Mouse (Mus musculus): Measurements from ENCODE around the gene Abcc9. TPM values are rescaled to one million over a fixed set of nuclear protein-coding genes. Genes with fewer than 3 reads are reported as not detected.
A peak's percentile ranks its signal among the peaks of the same experiment; 100 is the strongest.
"Not testable (repeated sequence)": the region's sequence is repeated elsewhere in the genome, so short reads cannot be mapped to it uniquely, and the experiment has no call there.

Gene Abcc9
- total RNA-seq, 2 experiments from 2014 or later: 110 to 129 TPM

DNA sequence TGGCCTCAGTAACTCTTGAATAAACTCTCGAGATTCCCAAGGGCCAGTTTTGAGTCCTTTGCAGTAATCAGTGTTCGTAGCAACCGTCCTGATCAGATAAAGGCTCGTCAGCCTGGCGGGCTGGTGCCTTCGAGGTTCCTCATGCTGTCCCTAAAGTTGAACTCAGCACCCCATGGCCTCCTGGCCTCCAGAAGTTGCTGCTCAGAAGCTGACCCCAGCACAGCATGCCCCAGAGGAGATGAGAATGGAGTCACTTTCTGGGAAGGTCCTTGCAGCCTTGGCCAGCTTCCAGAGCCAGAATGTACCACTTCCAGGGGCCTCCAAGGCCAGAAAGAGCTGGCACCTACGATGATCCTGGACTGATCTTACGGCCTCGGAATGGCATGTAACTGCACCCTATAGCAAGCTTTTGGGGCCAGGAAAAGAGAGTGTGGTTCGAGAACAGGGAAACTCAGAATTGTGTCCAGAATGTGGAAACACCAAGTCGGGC lies 1.4 kb upstream of the Abcc9 start:
- peak; percentile 5 for DNase-seq

DNA sequence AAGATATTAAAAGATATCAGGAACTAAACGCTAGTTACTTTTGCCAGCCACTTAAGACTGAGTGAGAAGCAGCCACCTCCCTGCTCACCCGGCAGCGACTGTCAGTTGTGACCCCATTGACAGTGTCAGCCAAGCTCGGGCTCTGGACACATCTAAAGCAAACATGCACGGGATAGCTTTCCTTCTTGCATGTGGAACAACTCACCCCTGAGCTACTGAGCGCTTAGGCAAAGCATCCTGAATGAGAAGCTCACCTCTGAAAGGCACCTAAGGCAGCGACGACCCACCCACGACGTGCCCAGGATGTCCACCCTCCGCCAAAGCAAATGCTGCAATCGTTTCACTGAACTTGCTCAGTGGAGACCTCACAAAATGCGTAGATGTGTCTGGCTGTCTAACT lies 954 bp downstream of the Abcc9 start:
- peak; percentile 17 for DNase-seq

DNA sequence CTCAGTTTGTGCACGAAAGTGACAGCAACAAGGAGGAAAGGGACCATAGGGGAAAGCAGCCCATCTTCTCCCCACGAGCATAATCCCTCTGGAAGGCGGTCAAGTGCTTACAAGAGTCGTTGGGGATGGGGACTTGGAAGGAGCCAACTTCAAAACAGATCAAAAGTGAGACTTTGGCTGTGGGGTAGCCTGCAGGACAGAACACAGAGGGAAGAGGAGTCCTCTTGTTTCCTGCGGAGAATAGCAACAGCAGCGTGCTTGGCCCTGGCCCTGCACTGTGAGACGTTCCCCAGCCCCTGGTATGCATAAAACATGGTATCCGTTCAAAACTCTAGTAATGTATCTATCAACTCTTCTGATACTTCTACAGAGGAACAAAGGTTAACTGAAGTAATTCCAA lies 1.4 kb downstream of the Abcc9 start:
- no peak for DNase-seq

DNA sequence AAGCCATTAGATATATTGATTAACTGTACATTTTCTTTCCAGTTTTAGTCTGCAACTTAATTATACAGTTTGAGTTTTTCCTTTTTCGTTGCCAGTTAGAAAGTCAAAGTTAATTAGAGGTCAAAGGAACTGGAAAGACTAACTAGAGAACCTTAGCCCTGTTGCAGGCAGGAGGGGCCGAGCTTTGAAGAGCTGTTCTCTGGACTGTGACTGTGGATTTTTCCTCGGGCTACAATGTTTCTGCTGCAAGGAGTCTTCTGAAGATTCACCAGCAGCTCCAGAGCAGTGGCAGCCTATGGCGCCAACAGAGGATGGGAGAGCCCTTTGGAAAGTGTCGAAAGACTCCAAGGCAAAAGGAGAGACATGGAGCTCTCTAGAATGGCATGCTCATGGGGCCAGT lies 10.0 kb downstream of the Abcc9 start:
- no peak for DNase-seq

DNA sequence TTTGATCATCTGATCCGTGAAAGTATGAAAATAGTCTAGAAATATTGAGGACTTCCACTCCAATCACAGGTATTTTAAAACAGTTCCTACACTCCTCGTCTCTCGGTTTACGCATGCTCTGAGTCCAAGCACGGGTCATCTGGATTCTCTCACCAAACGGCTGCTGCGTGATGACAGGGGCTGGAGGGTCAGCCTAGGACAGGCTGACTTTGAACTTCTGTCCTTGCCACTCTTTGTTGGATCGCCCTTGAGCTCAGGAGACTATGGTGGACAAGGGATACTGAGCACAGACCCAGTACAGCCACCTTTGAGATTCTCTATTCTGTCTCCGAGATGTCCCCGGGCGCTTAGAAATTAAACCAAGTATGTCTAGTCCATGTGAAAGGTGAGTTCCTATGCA lies 12.4 kb downstream of the Abcc9 start:
- no peak for DNase-seq

DNA sequence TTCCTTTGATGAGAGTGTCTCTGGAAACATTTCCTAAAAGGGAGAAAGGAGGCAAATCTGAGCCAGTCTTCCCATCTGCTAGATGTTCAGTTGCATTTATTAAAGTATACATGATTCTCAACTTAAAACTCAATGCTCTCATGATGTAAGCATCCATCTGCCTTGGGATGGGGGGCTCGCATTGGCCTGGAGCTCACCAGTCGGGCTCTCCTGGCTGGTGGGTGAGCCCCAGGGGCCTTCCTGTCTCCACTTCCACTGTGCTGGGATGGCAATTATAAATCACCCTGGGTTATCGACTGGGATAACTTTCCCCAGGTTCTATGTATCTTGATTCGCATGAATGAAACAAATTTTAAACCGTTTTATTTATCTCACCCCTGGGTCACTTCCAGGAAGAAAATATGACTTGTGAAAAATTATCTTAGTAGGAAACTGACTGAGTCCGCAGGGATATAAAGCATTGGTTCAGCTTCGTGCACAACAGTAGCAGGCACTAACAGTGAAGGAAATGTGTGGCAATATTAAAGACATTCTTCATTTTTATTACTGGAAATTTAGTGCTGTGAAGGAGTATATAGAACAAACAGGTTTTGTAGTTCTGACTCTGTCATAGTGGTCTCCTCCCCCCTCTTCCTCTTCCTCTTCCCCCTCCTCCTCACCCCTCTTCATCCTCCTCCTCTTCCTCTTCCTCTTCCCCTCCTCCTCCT lies 19.0 kb downstream of the Abcc9 start:
- no peak for DNase-seq

DNA sequence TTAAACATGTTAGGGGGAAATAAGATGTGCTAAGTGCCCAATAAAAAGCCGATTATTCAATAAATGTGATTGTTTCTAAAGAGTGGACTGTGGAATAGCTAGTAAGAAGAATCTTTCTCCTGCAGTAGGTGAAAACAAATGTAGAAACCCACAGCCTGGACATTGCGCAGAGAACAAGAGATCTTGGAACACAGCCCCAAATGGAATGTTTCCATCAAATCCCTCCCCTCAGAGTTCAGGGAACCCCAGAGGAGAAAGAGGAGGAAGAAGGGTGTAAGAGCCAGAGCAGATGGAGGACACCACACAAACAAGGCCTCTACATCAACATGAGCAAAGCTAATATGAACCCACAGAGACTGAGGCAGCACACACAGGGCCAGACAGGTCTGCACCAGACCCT lies 32.1 kb downstream of the Abcc9 start:
- no peak for DNase-seq

DNA sequence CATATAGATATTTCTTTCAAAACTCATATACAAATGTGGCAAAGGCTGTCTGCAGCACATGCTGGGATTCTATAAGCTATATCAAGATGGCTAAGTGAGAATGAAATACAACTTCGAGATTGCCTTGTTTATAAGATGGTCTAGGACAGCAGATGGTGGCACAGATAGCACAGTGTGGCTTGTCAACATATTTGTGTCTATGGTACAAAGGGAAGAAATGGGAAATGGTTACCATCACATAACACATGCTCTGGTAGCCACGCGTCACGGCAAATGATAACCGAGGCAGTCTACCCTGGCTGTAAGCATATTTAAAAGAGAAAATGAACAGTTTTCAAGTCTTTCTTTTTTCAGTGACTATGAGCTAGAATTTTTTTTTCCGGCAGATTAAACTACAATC lies 32.8 kb downstream of the Abcc9 start:
- DNase-seq: no peak

DNA sequence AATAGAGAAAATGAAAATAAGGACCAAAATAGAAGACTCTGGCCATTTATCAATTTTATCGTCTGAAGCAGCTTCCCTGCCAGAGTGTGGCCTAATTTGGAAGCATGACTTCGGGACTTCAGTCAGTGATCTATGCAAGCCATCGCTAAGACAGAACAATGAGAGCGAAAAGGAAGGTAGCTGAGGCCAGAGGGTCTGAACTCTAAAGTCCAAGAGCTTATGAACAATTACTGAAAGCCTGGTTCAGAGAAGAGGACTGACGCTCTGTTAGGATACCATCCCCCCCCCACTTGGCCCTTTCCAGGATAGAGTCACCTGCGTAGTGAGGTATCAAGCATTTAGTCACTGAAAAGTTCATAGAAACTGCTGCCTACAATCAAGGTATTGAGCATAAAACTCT lies 33.3 kb downstream of the Abcc9 start:
- DNase-seq: no peak

DNA sequence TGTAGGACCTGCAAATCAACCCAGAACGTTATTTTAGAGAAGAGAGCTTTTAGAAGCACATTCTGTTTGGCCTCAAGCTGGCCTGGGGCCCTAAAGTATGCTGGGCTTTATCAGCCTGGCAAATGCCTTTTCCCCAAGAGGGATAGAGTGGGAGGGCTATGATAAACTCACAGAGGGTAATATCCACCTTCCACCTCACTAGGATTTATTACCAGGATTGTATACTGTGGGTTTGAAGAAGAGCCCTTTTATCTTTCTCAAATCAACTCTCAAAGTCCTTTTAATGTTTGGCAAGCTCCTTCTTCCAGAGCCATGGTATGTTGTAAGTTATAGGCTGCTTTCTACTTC lies 33.7 kb downstream of the Abcc9 start:
- DNase-seq: no peak

DNA sequence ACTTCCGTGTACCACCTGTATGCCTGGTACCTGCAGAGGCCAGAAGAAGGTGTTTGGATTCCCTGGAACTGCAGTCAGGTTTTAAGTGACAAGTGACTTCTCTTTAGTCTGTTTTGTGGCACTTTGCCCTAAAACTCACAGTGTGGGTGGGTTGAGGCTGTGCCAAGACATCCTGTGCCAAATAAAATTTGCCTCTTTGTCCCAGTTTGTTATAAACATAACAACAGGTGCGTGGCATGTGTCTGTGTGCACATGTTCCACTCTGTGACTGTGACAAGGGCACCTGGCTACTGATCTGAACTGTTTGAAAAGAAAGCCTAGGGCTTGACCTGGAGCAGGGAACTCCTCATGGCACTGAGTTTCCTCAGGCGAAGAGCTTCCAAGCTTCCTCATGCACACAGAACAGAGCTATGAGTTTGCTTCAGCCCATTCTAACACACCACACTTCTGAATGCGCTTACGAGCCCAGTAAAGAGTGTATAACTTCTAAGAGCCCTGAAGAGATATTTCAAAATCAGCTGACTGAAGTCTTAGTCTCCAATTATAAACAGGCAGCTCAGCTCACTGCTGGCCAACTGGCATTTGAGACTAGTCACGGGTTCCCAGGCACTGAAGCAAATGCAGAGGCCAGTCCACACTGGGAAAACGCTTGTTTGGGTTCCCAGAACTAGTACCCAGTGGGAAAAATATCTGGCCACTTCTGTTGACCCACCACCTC lies 34.3 kb downstream of the Abcc9 start:
- peak; percentile 75 for DNase-seq

DNA sequence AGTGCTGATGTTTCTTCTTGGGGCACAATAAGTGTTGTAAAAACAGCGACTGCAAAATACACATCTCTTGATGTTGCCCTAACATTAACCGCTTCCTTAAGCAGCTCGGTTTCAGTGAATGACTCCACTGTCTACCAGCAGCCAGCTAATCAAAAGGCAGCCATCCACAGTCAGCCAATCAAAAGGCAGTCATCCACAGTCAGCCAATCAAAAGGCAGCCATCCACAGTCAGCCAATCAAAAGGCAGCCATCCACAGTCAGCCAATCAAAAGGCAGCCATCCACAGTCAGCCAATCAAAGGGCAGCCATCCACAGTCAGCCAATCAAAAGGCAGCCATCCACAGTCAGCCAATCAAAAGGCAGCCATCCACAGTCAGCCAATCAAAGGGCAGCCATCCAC lies 40.1 kb downstream of the Abcc9 start:
- not testable (repeated sequence) for DNase-seq

DNA sequence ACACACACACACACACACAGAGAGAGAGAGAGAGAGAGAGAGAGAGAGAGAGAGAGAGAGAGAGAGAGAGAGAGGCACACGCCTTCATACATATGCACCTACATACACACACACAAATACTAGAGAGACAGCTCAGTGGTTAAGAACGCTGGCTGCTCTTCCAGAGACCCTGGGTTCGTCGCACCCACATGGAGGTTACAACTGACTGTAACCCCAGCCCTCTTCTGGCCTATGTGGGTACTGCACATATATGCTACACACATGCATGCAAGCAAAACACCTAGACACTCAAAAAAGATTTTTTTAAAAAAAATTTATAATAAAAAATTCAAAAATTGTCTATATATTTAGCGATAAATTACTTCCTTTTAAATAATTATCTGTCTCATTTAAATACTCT lies 43.1 kb downstream of the Abcc9 start:
- no peak for DNase-seq

DNA sequence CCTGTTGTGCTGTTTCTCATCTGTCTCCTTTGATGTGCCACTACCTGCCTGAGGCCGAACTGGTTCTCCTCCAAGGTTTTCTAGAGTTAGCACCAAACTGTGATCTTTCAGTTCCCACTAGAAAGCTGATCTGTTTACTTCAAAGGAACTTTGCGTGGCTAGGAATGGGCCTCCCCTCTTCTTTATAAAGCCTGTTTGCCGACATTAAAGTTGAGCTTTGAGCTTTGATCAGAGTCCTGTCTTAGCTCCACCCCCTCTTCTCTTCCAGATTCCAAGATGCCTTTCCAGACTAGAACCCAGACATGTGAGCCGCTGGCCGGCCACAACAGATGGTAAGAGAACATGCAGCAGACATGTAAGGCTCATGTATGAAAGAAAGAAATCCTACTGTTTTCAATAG lies 47.6 kb downstream of the Abcc9 start:
- DNase-seq: no peak

DNA sequence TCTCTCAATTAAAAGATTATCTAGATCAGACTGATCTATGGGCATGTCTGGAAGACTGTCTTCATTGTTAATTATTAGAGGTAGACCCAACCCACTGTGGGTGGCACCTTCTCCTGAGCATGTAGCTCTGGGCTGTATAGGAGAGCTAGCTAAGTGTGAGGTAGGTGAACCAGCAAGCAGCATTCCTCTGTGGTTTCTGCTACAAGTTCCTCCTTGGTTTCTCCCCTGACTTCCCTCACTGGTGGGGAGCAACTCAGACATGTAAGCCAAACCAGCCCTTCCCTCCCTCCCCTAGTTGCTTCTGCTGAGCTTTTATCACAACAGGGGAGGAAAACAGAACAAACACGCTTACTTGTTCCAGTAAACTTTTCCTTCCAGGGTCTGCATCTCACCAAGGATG lies 49.9 kb downstream of the Abcc9 start:
- no peak for DNase-seq

DNA sequence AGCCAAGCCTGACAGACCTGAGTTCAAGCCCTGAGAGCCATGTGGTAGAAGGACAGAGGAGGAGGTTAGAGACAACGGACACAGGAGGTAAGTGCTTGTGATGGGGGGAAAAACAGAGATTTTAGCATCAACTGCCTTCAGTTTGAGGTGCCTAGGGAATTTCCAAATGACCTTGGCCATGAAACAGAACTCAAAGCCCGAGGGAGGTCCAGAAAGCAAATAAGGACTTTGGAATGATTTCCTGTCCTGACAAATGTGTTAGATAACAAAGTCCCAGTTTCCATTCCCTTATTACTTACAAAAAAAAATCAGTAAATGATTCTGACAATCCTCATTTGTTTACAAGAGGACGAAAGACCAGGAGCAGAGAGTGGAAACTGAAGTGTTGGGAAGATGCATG lies 52.8 kb downstream of the Abcc9 start:
- DNase-seq: no peak

DNA sequence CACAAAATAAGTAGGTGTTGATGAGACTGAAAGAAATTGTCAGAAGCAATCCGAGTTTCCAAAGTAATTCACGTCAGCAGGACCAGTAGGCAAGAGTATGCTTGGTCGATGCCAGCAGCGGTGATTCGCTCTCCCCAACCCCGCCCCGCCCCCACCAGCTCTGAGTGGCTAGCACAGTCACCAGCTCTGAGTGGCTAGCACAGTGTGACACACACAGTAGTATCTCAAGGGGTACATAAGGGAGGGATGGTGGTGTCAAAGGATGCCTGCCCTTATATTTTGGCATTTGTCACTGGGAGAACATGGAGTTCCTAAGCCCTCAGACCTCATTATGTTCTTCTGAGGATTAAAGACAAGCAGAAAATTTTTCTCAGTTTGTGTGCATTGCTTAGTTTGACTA lies 56.6 kb downstream of the Abcc9 start:
- no peak for DNase-seq

DNA sequence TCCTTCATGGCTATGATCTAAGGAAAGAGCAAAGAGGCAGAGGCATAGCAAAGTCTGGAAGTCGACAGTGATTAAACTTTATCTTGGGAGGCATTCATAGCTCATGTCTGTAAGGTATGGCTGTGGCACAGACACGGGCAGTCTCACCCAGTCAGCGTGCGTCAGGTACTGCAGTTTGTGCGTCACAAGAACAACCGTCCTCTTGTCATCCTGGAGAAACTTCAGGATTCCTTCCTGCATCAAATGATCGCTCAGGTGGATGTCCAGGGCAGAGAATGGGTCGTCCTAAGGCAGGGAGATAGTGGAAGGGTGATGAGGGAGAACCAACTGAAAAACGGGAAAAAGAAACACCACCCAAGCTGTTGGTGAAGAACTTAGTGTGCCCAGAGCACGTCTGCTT lies 62.8 kb downstream of the Abcc9 start:
- DNase-seq: no peak

DNA sequence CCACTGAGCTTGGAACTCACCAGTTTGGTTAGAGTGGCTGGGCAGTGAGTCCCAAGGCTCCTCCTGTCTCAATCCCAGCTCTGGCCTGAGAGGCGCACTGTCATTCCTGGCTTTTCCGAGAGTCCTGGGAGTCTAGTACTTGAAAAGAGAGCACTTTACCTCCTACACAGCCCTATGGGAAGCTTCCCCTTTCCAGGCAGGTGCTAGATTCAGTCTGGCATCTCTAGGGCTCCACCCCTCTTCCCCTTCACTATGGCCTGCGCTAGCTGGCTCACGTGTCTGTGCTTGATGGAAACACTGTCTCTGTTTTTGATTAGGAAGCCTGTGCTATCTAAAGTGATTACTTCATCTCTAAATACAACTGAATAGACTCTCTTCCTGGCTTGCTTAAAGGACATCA lies 66.5 kb downstream of the Abcc9 start:
- no peak for DNase-seq

DNA sequence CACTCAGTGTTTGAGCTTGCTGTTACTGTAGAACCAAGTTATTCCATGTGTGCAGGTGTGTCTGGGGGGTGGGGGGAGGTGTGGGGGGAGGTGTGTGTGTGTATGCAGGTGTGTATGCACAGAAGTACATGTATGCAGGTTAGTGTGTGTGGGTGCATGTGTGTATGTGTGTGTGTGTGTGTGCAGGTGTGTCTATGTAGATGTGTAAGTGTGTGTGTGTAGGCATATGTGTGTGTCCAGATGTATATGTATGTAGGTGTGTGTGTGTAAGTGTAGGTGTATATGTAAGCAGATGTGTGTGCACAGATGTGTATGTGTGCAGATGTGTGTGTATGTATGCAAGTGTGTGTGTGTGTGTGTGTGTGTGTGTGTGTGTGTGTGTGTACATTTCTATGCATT lies 66.9 kb downstream of the Abcc9 start:
- no peak for DNase-seq

DNA sequence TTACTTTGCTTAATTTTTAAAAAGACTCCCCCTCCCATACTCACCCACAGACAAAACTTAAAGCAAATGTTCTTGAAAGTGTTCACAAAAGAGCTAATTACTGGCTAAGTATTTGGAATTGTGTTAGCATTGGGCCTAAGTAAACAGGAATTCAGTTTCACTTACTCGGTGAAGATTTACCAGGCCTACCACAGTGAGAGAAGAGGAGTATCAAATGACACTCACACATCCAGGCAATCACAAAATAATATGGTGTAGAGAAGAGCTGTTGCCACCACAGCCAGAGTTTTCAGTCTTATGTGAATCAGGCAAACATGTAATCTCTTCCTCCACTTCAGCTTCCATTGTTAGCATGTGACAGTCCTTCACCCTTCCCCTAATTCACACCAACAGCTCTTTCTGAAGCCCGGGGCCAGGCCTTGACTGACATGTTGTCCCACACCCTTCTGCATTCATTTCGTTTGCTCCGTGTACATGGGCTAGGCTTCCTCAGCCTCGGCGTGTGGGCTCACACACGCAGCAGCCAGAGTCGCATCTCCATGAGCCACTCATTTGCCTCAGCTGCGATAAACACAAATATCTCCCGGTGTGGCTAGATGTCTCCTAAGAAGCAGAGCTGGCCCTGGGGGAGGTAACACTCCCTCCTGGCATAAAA lies 67.5 kb downstream of the Abcc9 start:
- no peak for DNase-seq

DNA sequence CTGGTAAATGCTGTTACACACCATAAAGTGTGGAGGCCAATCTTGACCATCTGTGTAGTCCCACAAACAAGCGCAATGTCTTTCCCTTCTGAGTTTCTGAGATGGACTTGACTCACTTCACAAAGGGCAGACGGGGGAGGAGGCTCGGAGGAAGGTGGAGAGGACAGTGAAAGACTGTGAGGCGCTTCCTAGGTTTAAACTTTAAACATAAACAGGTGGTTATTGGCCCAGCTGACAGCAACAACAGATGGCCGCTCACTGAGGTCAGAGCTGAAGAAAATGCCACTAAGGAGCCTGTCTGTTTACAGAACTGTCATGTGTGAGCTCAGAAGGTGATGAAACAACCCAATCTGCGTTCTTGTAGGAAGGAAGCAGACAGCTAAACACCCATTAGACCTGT lies 78.8 kb downstream of the Abcc9 start:
- DNase-seq: no peak

DNA sequence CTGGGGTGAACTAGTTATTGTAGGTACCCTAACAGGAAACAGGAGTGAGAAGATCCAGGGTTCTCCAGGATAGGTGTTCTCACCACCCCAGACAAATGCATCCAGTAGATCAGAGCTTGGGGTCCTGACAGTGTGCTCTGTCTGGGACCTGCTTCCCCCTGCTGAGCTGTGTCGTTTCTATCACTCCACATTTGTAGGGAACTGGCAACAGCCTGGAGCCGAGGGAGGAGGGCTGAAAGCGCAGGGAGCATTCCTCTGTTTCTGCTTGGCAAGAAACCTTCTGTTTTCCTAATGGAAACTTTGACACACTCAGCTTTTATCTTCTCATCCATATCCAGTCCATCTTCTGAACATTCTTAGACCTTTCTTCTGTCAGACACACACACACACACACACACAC lies 85.5 kb downstream of the Abcc9 start:
- DNase-seq: peak; percentile 8

DNA sequence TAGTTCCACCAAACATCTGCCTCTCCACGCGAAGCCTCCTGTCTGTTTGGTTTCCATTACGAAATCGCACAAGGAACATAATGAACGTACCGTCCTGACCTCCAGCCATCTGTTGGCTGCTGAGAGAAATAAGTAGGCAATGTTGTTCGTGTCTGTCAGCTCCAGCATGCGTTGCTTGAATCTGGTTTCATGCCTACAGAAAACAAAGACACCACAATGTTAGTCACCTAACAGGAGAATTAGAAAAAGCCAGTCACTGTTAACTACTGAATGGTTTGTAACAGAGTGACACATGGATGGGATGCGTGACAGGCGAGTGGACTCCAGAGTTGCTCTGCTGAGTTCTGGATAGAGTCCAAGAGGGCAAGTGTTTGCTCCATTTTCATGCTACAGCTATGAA lies 87.8 kb downstream of the Abcc9 start:
- DNase-seq: no peak

All from gastrocnemius, postnatal 25 days (tissue).